21 mouse cellular contexts compared by ENCODE assay signal in genomic region chr2:73490466-73490865, GRCm38 (mm10). TPM values are rescaled to one million over a fixed set of nuclear protein-coding genes. Genes with fewer than 3 reads are reported as not detected.
A peak's percentile ranks its signal among the peaks of the same experiment; 100 is the strongest.
DNase-seq lines count a peak whose midpoint lies in the region; ATAC-seq lines count a peak whose summit lies in the region.
"Had no signal": no experiment of that assay in that cellular context is flagged by ENCODE, and none has a peak within 500 bp of the region (broad histone marks: within the 10 kb centered on the region; RNA-seq: fewer than 3 reads in every experiment).

No protein-coding gene starts in this region.

- peak; percentile 61; the same call in 1 of the 2 replicates for ATAC-seq in heart, embryonic 12.5 days (ENCODE audit: insufficient number of reproducible peaks, low FRiP score)
- ATAC-seq in kidney, embryonic 16.5 days (ENCODE audit: low FRiP score, low TSS enrichment) = 0 out of 2 replicates have a peak, but pooled peaks have one; percentile 31
- no peak for ATAC-seq in kidney, embryonic 14.5 days (ENCODE audit: low FRiP score, low TSS enrichment)
- ATAC-seq: forebrain, embryonic 14.5 days; intestine, embryonic 15.5 days had no signal

- peaks cover 38% of the 10 kb centered on the region for H3K4me1 ChIP-seq in heart, embryonic 12.5 days (replicated peaks)
- H3K4me1 ChIP-seq in kidney, embryonic 16.5 days (ENCODE audit: insufficient read depth, low read length) = peaks cover 17% of the 10 kb centered on the region
- H3K4me1 ChIP-seq in kidney, embryonic 14.5 days (ENCODE audit: control insufficient read depth, insufficient read depth, low read length) = peaks cover 5% of the 10 kb centered on the region; the same call in 1 of the 2 replicates
- H3K4me1 ChIP-seq in limb, embryonic 10.5 days = peaks cover 68% of the 10 kb centered on the region

- no peaks in the 10 kb centered on the region for H3K9me3 ChIP-seq in heart, embryonic 12.5 days (replicated peaks)
- H3K9me3 ChIP-seq in kidney, embryonic 16.5 days (ENCODE audit: low read length) = no peaks in the 10 kb centered on the region
- H3K9me3 ChIP-seq in kidney, embryonic 14.5 days (ENCODE audit: control insufficient read depth, low read length) = no peaks in the 10 kb centered on the region
- no peaks in the 10 kb centered on the region for H3K9me3 ChIP-seq in limb, embryonic 10.5 days (replicated peaks)
- H3K9me3 ChIP-seq: hindbrain, embryonic 12.5 days; intestine, embryonic 15.5 days; midbrain, embryonic 10.5 days; neural tube, embryonic 12.5 days had no signal

- H3K36me3 ChIP-seq in heart, embryonic 12.5 days = no peaks in the 10 kb centered on the region
- H3K36me3 ChIP-seq in kidney, embryonic 16.5 days (ENCODE audit: insufficient read depth, low read length) = no peaks in the 10 kb centered on the region
- no peaks in the 10 kb centered on the region for H3K36me3 ChIP-seq in kidney, embryonic 14.5 days (ENCODE audit: control insufficient read depth, insufficient read depth, low read length)
- 0 out of 2 replicates have a peak, but pooled peaks cover 5% of the 10 kb centered on the region for H3K36me3 ChIP-seq in limb, embryonic 10.5 days
- H3K36me3 ChIP-seq: hindbrain, embryonic 12.5 days; intestine, embryonic 15.5 days; midbrain, embryonic 10.5 days; neural tube, embryonic 12.5 days had no signal

- WGBS in heart, embryonic 12.5 days = 45% methylated on average over 1 of the region's 1 CpGs
- 56% methylated on average over 1 of the region's 1 CpGs for WGBS in kidney, embryonic 16.5 days
- 72% methylated on average over 1 of the region's 1 CpGs for WGBS in kidney, embryonic 14.5 days
- 85% methylated on average over 1 of the region's 1 CpGs for WGBS in limb, embryonic 10.5 days

- no peak overlapping the region for H3K4me3 ChIP-seq in heart, embryonic 12.5 days
- no peak overlapping the region for H3K4me3 ChIP-seq in kidney, embryonic 16.5 days (ENCODE audit: low read length)
- H3K4me3 ChIP-seq in kidney, embryonic 14.5 days (ENCODE audit: low read length) = no peak overlapping the region
- no peak overlapping the region for H3K4me3 ChIP-seq in limb, embryonic 10.5 days
- H3K4me3 ChIP-seq: hindbrain, embryonic 12.5 days; intestine, embryonic 15.5 days; midbrain, embryonic 10.5 days; neural tube, embryonic 12.5 days had no signal

- DNase-seq in heart, adult 18-20 months = no peak
- DNase-seq in 416B (ENCODE audit: low read depth) = peak; percentile 74
- no peak for DNase-seq in limb, embryonic 10.5 days (ENCODE audit: low spot score)
- DNase-seq in adrenal gland, adult (ENCODE audit: inconsistent age in 2 of 2, low spot score in 1 of 2) = no peak
- no peak for DNase-seq in frontal cortex, postnatal 14 days (ENCODE audit: low spot score in 2 of 2)
- DNase-seq: adrenal gland, postnatal 14 days; B cell, adult 2 months; cerebellum, adult 18-20 months; kidney, postnatal 10 days; left cerebral cortex, postnatal 4 days; lung, postnatal 14 days; spleen, adult 18-20 months; thymus, postnatal 14 days had no signal

- no peaks in the 10 kb centered on the region for H3K27me3 ChIP-seq in heart, embryonic 12.5 days (replicated peaks)
- H3K27me3 ChIP-seq in kidney, embryonic 16.5 days (ENCODE audit: insufficient read depth, low read length) = no peaks in the 10 kb centered on the region
- no peaks in the 10 kb centered on the region for H3K27me3 ChIP-seq in kidney, embryonic 14.5 days (ENCODE audit: control insufficient read depth, insufficient read depth, low read length)
- H3K27me3 ChIP-seq in limb, embryonic 10.5 days (ENCODE audit: low read depth, poor library complexity, severe bottlenecking) = no peaks in the 10 kb centered on the region
- H3K27me3 ChIP-seq: hindbrain, embryonic 12.5 days; intestine, embryonic 15.5 days; neural tube, embryonic 12.5 days had no signal

- H3K4me2 ChIP-seq in heart, embryonic 12.5 days = no peak overlapping the region
- no peak overlapping the region for H3K4me2 ChIP-seq in kidney, embryonic 16.5 days (replicated peaks; ENCODE audit: low read depth, low read length)
- no peak overlapping the region for H3K4me2 ChIP-seq in kidney, embryonic 14.5 days (replicated peaks; ENCODE audit: low read depth, low read length)
- H3K4me2 ChIP-seq: hindbrain, embryonic 12.5 days; intestine, embryonic 15.5 days; neural tube, embryonic 12.5 days had no signal

- H3K9ac ChIP-seq in heart, embryonic 12.5 days = no peak overlapping the region
- no peak overlapping the region for H3K9ac ChIP-seq in kidney, embryonic 16.5 days (replicated peaks; ENCODE audit: low read length)
- no peak overlapping the region for H3K9ac ChIP-seq in kidney, embryonic 14.5 days (ENCODE audit: low read depth, low read length)
- H3K9ac ChIP-seq: hindbrain, embryonic 12.5 days; intestine, embryonic 15.5 days; neural tube, embryonic 12.5 days had no signal

- H3K27ac ChIP-seq in heart, embryonic 12.5 days (ENCODE audit: poor library complexity, severe bottlenecking) = peak overlapping the region; percentile 70
- peak overlapping the region; percentile 21; the same call in 1 of the 2 replicates for H3K27ac ChIP-seq in kidney, embryonic 16.5 days (ENCODE audit: low read length)
- H3K27ac ChIP-seq in kidney, embryonic 14.5 days (ENCODE audit: low read depth, low read length) = no peak overlapping the region
- H3K27ac ChIP-seq in limb, embryonic 10.5 days = 0 out of 2 replicates have a peak overlapping the region, but pooled peaks have one; percentile 30
- H3K27ac ChIP-seq: hindbrain, embryonic 12.5 days; intestine, embryonic 15.5 days; midbrain, embryonic 10.5 days; neural tube, embryonic 12.5 days had no signal

RNA-seq across cellular contexts. Expression of gene Wipf1, which starts 39.1 kb away (rescaled TPM):
- polyA plus RNA-seq in heart, embryonic 12.5 days (2016; fragmentation: Nextera tagmentation; extraction: Ambion mirVana) = 7.3 and 8.2 TPM in 2 replicates
- 10 to 100 TPM; 11.2 to 14.0 TPM for total RNA-seq in heart, adult 18-20 months (2021)
- 8.6 and 10.4 TPM in 2 replicates for polyA plus RNA-seq in kidney, embryonic 16.5 days (2015; fragmentation: Nextera tagmentation; extraction: Ambion mirVana)
- 8.3 and 12.9 TPM in 2 replicates for polyA plus RNA-seq in kidney, embryonic 14.5 days (2014; fragmentation: Nextera tagmentation; extraction: Ambion mirVana)
- 13.3 and 14.2 TPM in 2 replicates for polyA plus RNA-seq in limb, embryonic 10.5 days (2016; fragmentation: Nextera tagmentation; extraction: Ambion mirVana)
